Comparison of ENCODE assay signal across 8 mouse cellular contexts in genomic region chr15:12548696-12549095, GRCm38 (mm10).
A peak's percentile ranks its signal among the peaks of the same experiment; 100 is the strongest.
DNase-seq lines count a peak whose midpoint lies in the region; ATAC-seq lines count a peak whose summit lies in the region.

No protein-coding gene starts in this region.

- no peak for DNase-seq in kidney, postnatal 4 days
- peak; percentile 20 for DNase-seq in midbrain, embryonic 14.5 days
- DNase-seq in left cerebral cortex, adult 18-20 months (ENCODE audit: low spot score in 2 of 2) = no peak
- no peak for DNase-seq in frontal cortex, postnatal 14 days (ENCODE audit: low spot score in 2 of 2)
- no peak for DNase-seq in cerebellum, adult 9-11 months

- ATAC-seq in kidney, embryonic 15.5 days (replicated peaks; ENCODE audit: low FRiP score) = no peak
- no peak for ATAC-seq in embryonic facial prominence, embryonic 15.5 days (ENCODE audit: insufficient number of reproducible peaks, low FRiP score, low TSS enrichment, low read depth)
- no peak for ATAC-seq in hindbrain, embryonic 13.5 days (ENCODE audit: low FRiP score)
- no peak for ATAC-seq in midbrain, embryonic 14.5 days (ENCODE audit: low FRiP score, low TSS enrichment)

- no peaks in the 10 kb centered on the region for H3K36me3 ChIP-seq in kidney, embryonic 15.5 days
- no peaks in the 10 kb centered on the region for H3K36me3 ChIP-seq in embryonic facial prominence, embryonic 15.5 days
- no peaks in the 10 kb centered on the region for H3K36me3 ChIP-seq in hindbrain, embryonic 13.5 days
- no peaks in the 10 kb centered on the region for H3K36me3 ChIP-seq in midbrain, embryonic 14.5 days (ENCODE audit: control insufficient read depth, insufficient read depth, low read length)

- H3K27me3 ChIP-seq in kidney, embryonic 15.5 days = no peaks in the 10 kb centered on the region
- H3K27me3 ChIP-seq in embryonic facial prominence, embryonic 15.5 days = no peaks in the 10 kb centered on the region
- peaks cover 3% of the 10 kb centered on the region; the same call in 1 of the 2 replicates for H3K27me3 ChIP-seq in hindbrain, embryonic 13.5 days
- no peaks in the 10 kb centered on the region for H3K27me3 ChIP-seq in midbrain, embryonic 14.5 days (ENCODE audit: control insufficient read depth, insufficient read depth, low read length)

- H3K9me3 ChIP-seq in kidney, embryonic 15.5 days (replicated peaks) = no peaks in the 10 kb centered on the region
- no peaks in the 10 kb centered on the region for H3K9me3 ChIP-seq in embryonic facial prominence, embryonic 15.5 days (replicated peaks)
- H3K9me3 ChIP-seq in hindbrain, embryonic 13.5 days = no peaks in the 10 kb centered on the region
- no peaks in the 10 kb centered on the region for H3K9me3 ChIP-seq in midbrain, embryonic 14.5 days (ENCODE audit: control insufficient read depth, low read length)

- H3K4me1 ChIP-seq in kidney, embryonic 15.5 days = peaks cover 66% of the 10 kb centered on the region
- H3K4me1 ChIP-seq in embryonic facial prominence, embryonic 15.5 days = peaks cover 38% of the 10 kb centered on the region
- peaks cover 29% of the 10 kb centered on the region for H3K4me1 ChIP-seq in hindbrain, embryonic 13.5 days (replicated peaks)
- peaks cover 20% of the 10 kb centered on the region for H3K4me1 ChIP-seq in midbrain, embryonic 14.5 days (ENCODE audit: control insufficient read depth, insufficient read depth, low read length)

- WGBS in kidney, embryonic 15.5 days = 28% methylated on average over 4 of the region's 4 CpGs
- WGBS in embryonic facial prominence, embryonic 15.5 days = 30% methylated on average over 4 of the region's 4 CpGs
- 37% methylated on average over 4 of the region's 4 CpGs for WGBS in hindbrain, embryonic 13.5 days
- WGBS in midbrain, embryonic 14.5 days = 36% methylated on average over 4 of the region's 4 CpGs

- H3K4me3 ChIP-seq in kidney, embryonic 15.5 days (replicated peaks) = peak overlapping the region; percentile 61
- H3K4me3 ChIP-seq in embryonic facial prominence, embryonic 15.5 days (replicated peaks) = peak overlapping the region; percentile 55
- H3K4me3 ChIP-seq in hindbrain, embryonic 13.5 days = peak overlapping the region; percentile 49
- H3K4me3 ChIP-seq in midbrain, embryonic 14.5 days (replicated peaks; ENCODE audit: low read depth, low read length) = peak overlapping the region; percentile 38

- H3K4me2 ChIP-seq in kidney, embryonic 15.5 days = peak overlapping the region; percentile 95
- H3K4me2 ChIP-seq in embryonic facial prominence, embryonic 15.5 days (replicated peaks) = peak overlapping the region; percentile 95
- H3K4me2 ChIP-seq in hindbrain, embryonic 13.5 days = peak overlapping the region; percentile 94
- H3K4me2 ChIP-seq in midbrain, embryonic 14.5 days (ENCODE audit: low read length) = peak overlapping the region; percentile 81

- H3K9ac ChIP-seq in kidney, embryonic 15.5 days = peak overlapping the region; percentile 63
- no peak overlapping the region; the same call in 1 of the 2 replicates for H3K9ac ChIP-seq in embryonic facial prominence, embryonic 15.5 days
- peak overlapping the region; percentile 77; the same call in 1 of the 2 replicates for H3K9ac ChIP-seq in hindbrain, embryonic 13.5 days
- H3K9ac ChIP-seq in midbrain, embryonic 14.5 days (replicated peaks; ENCODE audit: low read length) = peak overlapping the region; percentile 48; the same call in 1 of the 2 replicates

- H3K27ac ChIP-seq in kidney, embryonic 15.5 days = peak overlapping the region; percentile 85
- peak overlapping the region; percentile 75; the same call in 1 of the 2 replicates for H3K27ac ChIP-seq in embryonic facial prominence, embryonic 15.5 days (replicated peaks)
- no peak overlapping the region for H3K27ac ChIP-seq in hindbrain, embryonic 13.5 days
- H3K27ac ChIP-seq in midbrain, embryonic 14.5 days (replicated peaks; ENCODE audit: low read depth, low read length) = no peak overlapping the region

Comparison
In these comparisons a context has a peak if more than half of its experiments do, and no peak if none do; other contexts are left out.
1. H3K27ac ChIP-seq: peak in kidney, embryonic 15.5 days (single experiment) and embryonic facial prominence, embryonic 15.5 days (single experiment); none in hindbrain, embryonic 13.5 days (single experiment) and midbrain, embryonic 14.5 days (single experiment).
2. Peak in every context shown above with its lines, with median percentiles within 50 percentile points of each other: H3K4me2 ChIP-seq and H3K4me3 ChIP-seq.